Mouse (Mus musculus): ENCODE data around the gene Eif3i. TPM values are rescaled to one million over a fixed set of nuclear protein-coding genes. Genes with fewer than 3 reads are reported as not detected.

Eif3i gene
- total RNA-seq, 2 experiments from 2014 or later, result 187 to 188 TPM

DNA sequence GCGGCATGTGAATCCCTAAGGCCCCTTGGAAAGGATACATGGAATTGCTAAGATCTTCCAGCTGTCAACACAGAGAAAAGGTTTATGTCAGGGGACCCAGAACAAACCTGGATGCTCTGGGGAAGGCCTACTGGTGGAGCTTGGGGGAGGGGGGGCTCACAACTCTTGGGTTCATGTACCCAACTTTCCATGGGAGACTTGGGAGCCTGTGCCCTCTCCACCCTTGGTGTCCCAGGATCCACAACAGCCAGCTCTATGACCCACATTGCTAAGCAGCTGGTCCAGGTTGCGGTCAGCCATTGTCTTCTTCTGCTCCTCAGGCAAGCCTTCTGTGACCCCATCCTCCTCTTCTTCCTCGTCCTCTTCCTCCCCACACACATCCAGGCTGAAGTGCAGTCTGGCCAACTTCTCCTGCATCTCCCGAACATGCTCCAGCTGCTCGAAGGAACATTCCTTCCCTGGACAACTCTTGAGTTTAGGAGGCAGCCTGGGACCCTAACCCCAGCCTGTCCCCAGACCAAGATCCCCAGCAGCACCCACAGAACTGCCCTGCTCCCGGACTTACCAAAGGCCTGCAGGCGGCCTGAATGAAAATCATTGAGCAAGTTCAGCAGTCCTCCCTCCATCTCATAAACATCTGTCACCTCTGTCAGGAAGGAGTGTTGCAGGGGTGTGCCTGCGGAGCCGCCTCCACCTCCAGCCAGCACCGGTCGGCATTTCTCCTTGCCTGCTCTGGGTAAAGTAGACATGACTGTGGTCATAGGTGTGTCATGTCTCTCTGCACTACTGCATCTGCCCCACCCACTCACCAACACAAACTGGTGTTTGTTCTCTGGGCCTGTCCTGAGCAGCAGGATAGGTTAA is 20.2 kb upstream of the Eif3i start:
- no peak for DNase-seq (ENCODE audit: low spot score in 2 of 2)

DNA sequence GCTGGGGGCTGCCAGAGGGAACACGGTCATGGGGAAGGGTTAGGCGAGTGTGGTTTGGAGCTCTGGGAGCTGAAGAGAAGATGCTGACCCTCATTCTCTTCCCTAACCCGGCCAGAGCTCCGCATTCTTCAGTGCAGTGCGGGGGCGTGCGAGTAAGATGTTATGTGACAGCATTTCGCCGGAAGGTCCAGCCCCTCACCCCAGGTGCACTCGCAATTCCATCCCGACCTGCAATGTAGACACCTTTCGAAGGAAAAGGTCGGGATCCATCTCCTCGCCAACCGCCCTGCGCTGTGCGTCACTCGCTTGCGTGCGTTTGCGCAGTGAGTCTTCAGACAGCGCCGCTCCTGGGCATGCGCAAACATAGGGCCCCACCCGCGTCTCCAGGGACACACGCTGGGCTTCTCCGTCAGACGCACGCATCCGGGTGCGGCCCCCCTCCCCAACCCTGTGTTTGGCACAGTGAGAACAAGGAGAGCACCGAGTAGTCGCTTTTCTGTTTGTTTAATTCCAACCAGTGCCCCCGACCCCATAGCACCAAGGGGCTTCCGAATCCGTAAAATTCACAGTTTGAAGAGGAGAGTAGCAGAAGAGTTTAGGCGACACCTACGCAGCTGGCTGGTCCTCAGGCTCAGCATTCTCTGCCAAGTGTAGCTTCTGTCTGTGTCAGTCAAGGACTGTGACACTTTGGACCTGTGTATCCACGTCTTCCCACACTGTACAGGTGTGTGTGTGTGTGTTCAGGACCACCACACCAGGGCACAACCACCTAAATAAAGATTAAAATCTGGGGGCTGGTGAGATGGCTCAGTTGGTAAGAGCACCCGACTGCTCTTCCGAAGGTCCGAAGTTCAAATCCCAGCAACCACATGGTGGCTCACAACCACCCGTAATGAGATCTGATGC is 18.6 kb upstream of the Eif3i start, which contains the start of gene Iqcc:
Gene Iqcc, minus strand, starts transcription at position 314 of the 906 bp plus-strand sequence.
- DNase-seq (ENCODE audit: low spot score in 2 of 2), result peak; percentile 86 to 90

DNA sequence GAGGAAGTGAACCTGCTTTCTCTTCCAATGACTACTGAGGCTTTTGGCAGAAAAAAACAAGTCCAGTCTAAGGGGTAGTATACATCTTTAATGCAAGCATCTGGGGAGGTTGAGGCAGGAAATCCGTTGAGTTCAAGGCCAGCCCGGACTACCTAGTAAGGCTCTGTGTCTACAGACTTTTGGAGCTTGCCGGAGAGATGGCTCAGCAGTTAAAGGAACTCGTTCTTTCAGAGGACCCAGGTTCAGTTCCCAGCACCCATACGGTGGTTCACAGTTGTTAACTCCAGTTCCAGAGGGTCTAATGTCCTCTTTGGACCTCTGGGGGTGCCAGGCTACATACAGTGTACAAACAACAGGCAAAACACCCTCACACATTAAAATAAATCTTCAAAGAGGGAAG is 17.6 kb upstream of the Eif3i start:
- no peak for DNase-seq (ENCODE audit: low spot score in 2 of 2)

DNA sequence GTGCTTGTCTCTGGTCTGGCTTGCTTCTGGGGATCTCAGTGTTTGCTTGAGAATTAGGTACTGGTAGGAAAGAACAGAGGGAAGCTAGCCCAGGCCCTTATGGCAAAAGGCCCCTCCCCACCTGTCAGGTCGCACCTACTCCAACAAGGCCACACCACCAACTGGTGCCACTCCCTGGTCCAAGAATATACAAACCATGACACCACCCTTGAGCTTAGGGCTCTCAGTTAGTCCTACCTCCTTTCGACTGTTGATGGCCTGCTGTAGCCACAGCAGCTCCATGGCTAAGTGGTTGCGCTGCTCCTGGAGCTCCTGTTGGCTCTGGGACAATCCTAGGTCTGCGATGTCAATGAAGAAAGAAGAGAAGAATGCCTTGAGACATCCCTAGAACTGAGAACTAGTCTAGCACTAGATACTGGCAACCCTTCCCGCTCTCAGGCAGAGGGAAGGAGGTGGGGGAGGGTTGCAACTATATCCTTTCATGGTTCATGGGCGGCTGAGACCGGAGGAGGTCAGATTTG is 16.7 kb upstream of the Eif3i start:
- DNase-seq (ENCODE audit: low spot score in 2 of 2), result no peak

DNA sequence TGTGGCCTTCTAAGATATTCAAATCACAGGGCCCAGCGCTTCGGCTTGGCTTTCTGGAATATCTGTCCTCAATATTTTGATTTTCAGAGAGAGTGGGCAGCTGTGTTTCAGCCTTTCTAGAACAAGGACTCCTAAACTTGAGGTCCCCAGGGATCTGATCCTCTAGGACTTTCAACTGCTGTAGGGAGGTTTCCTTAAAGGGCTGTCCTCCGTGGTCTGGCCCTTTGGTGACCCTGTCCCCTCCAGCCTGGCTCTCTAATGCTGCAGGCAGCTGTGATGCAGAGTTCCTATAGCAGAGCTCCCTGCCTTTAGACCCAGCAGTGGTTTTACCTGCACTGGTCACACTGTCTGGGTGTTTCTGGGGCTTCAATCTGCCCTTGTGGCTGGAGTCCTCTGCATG is 16.2 kb upstream of the Eif3i start:
- DNase-seq (ENCODE audit: low spot score in 2 of 2), result no peak

DNA sequence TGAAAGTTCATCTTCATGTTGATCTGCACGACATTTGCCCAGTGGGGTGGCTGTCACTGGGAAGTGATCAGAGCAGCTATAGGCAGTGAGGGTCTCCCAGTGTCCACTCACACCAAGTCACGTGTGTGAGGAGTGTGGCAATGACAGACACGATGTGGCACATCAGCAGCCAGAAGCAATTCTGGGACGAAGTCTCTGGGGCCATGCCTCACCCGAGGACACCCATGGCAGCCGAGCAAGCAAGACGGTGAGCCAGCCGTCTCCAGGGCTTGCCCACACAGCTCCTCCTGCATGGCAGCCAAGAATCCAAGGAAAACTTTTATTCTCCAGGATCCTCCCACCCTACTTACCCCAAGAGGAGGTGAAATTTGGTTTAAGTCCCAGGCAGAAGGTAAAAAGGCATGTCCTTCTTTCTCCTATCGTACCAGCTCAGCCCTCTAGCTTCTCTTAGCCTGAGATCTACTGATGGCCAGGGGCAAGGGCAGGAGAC is 15.4 kb upstream of the Eif3i start:
- no peak for DNase-seq (ENCODE audit: low spot score in 2 of 2)

DNA sequence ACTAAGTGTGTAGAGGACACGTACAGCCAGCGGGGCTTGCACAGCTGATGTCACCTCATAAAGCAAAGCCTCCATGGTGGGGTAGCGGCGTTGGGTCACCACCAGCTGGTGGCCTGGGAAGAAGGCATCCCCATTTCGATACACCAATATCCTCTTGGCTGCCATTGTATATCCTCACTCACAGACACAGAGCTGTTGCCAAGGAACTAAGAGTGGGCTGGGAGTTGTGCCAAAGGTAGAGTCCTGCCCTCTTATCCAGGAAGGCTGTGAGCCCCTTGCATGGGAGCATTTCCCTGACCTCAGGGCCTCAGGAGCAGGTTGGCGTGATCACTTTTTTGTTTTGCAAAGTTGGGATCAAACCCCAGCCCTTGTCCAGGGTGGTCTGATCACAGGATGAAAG is 13.6 kb upstream of the Eif3i start, which contains the start of gene Dcdc2b:
Gene Dcdc2b, minus strand, starts transcription at position 165 of the 400 bp plus-strand sequence.
- DNase-seq (ENCODE audit: low spot score in 2 of 2), result no peak

DNA sequence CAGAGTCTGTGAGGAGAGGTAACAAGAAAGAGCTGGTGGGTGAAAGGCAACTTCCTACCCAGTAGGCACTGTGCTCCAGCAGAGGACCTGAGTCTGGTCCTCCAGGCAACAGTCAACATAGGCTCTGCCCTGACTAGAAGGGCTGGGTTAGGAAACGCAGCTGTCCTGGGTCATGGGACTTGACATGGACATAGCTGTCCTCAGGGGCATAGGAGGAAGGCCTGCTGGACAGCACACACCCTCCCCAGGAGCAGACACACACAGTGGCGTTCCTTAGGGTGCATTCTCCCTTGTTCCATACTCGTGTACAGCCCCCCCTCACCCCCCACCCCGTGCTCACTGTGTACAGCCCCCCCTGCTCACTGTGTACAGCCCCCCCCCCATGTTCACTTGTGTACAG is 10.0 kb upstream of the Eif3i start:
- DNase-seq (ENCODE audit: low spot score in 2 of 2), result no peak

DNA sequence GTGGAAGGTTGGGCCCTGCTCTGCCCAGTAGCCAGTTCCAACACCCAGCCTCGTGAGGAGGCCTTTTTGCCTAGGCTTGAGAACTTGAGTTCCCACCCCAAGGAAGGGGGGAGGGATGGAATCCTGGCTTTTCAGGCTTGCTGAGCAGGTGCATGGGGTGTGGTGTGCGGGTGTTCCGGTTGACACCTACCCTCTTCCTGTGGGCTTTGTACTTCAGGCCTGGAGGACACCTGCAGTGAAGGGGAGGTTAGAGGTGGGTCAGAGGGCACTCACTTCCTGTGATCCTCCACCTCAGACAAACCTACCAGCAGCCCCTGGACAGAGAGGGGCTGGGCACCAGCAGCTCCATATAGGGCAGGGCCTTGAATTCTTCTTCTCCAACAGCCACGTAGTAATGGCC is 9.6 kb upstream of the Eif3i start:
- no peak for DNase-seq (ENCODE audit: low spot score in 2 of 2)

DNA sequence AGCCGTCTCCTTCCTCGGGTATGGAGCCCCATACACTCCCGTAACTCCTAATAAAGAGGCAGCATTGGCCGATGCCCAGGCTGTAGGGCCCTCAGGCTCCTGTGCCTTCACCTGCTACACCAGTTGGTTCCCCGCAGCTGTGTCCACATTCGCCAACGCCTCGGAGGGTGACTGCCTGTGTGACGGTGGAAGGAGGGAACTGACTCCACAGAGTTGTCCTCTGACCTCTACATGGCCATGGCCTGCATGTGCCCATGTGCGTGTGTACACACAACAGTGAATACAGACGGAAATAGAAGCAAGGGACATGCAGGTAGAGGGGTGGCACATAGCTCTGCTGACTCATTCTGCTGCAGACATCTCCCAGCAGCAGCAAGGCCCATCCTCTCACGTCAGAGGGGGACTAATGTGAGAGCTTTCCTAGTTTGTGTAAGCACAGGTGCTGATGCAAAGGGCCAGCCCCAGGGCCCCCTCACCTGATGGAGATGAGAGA is 8.7 kb upstream of the Eif3i start:
- no peak for DNase-seq (ENCODE audit: low spot score in 2 of 2)

DNA sequence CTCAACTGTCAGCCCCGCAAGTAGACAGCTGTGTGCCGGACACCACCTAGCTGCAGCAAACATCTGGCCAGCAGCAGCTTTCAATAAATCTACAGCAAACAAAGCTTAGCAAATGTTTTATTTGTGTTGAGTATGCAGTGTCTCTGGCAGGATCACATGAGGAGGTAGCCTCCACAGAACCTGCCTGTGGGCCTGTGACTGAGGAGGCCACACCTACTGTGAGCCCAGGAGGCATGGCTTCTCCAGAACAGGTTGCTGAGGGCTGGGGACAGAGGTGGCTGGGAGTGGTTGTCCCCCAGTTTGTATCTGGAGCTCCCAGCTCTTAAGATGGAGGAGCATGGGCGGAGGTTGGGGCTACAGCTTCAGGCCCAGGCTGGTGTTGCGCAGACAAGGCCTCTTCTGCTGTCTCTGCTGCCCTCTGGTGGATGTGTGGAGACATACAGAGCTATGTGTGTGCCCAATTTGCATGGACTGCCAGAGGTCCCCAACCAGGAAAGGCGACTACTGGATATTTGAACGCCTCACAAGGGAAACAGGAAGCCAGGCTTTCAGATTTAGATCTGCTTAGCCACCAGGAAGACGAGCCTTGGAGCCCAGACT is 8.1 kb upstream of the Eif3i start:
- peak in 1 of 2 experiments; percentile 70 for DNase-seq (ENCODE audit: low spot score in 2 of 2)

DNA sequence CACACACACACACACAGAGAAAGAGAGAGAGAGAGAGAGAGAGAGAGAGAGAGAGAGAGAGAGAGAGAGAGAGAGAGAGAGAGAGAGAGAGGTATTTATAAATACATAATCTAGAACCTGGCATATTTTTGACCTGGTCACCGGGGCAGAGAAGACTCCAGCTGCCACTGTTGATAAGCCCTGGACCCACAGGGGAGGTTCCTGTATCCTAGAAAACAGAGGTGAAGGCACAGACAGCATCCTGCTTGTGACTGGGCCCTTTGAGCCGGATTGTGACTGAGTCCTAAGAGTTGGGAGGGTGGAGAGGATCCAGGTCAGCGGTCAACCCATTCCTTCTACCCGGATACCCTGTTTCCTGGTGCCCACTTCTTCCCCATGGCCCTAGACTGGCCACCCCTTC is 11.6 kb downstream of the Eif3i start:
- DNase-seq (ENCODE audit: low spot score in 2 of 2), result no peak

DNA sequence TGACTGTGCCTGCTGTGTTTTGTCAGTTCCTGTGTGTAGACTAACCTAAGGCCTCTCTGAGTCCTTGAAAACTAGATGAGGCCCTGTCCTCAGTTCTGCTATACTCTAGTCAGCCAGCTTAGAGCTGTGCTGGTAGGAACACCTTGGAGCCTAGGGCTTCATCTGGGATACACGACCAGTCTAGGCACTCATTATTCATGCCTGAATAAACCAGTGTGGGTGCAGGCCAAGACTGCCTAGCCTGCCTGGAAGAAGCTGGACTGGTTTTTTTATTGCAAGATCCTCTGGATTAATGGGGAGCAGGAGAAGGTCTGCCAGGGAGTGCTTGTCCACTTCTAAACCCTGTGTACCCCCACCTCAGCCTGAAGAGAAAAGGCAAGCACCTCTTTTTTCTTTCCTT is 13.5 kb downstream of the Eif3i start:
- DNase-seq (ENCODE audit: low spot score in 2 of 2), result no peak

DNA sequence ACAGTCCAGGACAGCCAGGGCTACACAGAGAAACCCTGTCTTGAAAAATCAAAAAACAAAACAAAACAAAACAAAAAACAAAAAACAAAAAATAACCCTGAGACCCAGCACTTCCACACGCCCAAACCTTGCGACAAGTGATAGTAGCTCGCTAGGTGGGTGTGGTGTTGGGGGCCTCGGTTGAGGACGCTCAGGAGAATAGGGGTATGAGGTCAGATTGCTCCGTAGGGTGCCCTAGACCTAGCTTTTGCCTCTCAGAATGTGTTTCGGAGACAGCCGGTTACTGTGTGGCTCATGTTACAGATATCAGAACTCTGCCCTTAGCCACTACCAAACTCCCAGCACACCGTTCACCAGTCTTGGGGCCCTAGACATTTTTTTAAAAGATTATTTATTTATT is 14.7 kb downstream of the Eif3i start:
- no peak for DNase-seq (ENCODE audit: low spot score in 2 of 2)

DNA sequence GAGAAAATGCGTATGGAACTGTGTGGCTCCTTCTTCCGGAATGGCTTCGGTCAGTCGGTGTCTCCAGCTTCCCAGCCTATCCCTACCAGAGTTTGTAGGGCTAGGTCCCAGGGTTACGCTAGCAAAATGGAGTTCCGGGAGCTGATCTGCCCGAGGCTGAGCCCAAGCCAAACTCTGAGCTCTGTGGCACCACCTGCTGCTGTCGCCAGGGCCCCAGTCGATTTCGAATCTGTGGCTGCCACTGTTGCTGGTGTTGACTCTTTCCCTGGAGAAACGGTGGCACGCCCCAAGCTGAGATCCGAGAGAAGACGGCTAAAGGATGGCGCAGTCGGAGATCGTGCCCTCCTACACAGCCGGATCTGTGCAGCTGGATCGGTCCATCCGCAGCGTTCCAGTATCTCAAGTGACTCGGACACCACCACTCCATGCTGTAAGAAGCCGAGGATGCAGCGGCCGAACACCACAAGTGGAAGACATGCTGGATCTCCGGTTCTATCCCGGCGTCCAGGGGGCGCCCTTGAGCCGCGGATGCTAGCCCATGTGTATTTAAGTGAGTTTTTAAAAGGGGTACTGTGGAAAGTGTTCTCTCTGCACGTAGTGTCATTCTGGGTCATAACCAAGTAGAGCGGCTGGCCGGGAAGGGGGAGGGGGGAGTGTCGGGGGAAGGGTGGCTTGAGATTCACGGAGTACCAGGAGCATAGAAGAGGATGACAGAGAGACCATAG is 15.4 kb downstream of the Eif3i start:
- DNase-seq (ENCODE audit: low spot score in 2 of 2), result peak; percentile 78 to 79

DNA sequence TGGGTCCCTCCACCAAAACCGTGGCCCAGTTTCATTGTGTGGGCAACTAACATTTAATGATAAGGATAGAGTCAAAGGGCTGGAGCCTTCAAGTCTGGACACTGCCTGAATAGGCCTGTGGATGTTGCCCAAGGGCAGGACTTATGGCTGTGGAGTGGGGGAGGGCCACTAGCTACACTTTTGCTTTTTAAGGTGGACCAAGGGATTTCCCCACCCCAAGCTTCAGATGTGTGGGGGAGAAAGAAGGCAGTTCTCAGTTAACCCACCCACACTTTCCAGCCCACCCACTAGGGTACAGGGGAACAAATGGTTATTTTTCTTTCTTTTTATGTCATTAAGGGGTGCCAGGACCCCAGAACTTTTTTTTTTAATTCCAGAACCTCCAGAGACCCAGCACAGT is 16.1 kb downstream of the Eif3i start:
- no peak for DNase-seq (ENCODE audit: low spot score in 2 of 2)

DNA sequence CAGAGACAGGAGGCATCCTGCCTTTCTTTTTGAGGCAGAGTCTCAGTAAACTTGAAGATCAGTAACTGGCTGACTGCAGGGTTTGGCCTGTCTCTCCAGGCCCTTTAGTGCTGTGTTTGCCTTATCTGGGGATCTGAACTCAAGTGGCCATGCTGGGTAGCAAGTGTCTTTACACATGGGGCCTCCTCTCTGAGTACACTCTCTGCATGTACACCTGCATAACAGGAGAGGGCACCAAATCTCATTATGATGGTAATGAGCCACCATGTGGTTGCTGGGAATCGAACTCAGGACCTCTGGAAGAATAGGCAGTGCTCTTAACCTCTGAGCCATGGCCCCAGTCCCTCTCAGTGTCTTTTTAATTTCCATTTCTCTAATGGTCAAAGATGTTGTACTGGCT is 18.2 kb downstream of the Eif3i start:
- DNase-seq (ENCODE audit: low spot score in 2 of 2), result no peak

DNA sequence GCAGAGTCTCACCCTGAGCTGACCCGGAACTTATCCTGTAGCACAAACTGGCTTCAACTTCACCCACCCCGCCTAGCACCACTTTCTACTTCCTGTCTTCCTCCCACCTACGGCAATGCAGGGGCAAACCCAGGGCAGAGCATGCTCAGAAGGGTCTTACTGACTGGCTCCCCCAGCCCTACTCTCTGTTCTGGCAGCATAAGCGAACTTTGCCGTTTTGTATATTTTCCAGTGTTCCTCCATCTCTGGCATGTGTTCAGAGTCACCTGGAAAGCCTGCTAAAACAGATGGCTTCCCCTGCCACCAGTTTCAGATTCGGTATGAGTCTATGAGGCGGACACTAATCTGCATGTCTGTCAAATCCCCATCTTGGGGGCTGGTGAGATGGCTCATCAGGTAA is 20.1 kb downstream of the Eif3i start:
- no peak for DNase-seq (ENCODE audit: low spot score in 2 of 2)

DNA sequence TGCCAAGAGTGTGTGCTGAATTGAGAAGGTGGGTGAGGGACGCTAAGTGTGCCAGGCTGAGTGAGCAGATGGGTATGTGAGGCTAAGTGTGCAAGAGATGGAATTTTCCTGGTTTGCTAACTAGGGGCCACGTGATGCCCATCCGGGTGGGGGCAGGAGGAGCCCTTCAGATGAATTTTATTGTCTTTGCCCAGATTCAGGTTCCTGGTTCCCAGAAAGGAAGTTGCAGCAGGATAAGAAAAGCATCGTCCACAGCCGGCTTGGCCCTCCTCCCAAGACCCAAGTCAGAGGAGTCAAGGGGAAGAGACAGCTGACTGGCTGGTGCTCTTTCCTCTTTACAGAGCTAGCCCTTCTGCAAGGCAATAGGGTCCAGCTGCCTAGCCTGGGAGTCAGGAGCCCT is 22.0 kb downstream of the Eif3i start, which contains the start of gene Fam167b:
Gene Fam167b, minus strand, starts transcription at position 84 of the 400 bp plus-strand sequence.
- no peak for DNase-seq (ENCODE audit: low spot score in 2 of 2)

DNA sequence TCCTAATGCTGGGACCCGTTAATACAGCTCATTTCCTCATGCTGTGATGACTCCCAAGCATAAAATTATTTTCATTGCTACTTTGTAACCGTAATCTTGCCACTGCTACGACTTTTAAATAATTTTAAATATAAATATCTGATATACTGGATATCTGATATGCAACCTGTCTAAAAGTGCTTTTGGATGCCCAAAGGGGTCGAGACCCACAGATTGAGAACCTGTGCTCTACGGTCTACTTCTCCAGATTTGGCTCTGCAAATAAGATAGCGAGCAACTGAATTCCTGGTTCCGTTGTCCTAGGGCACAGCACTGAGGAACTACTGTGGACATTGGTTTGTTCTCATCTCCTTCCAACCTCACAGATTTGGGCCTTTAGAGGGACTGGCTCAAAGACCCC is 22.8 kb downstream of the Eif3i start:
- no peak for DNase-seq (ENCODE audit: low spot score in 2 of 2)
